Mouse (Mus musculus): ENCODE results near the gene Tmprss2.

GRCm38 (mm10) chr16:97533751-97534150, 77.2 kb downstream of the Tmprss2 start:
- TF ChIP-seq CTCF (IDR thresholded peaks at IDR 0.05; ENCODE audit: borderline replicate concordance, control insufficient read depth, extremely low read depth, insufficient read depth, low read length, poor library complexity) (no peak), POLR2A (IDR thresholded peaks at IDR 0.05; ENCODE audit: control insufficient read depth, extremely low read depth, insufficient read depth, low read length, poor library complexity) (no peak)

Data from thymus, adult 2 months (tissue).